Mouse (Mus musculus) layer of hippocampus, postnatal 25 days (tissue): Measurements from ENCODE around the gene Stard5. TPM values are rescaled to one million over a fixed set of nuclear protein-coding genes. Genes with fewer than 3 reads are reported as not detected.

ENCODE experiments used
- DNase-seq, 2 experiments: peaks; one replicate each; pipeline ENCODE4 v3.0.0; 2022; ENCODE audit warnings: mixed read lengths in 2 of 2, low spot score in 1 of 2; ENCODE audit errors: extremely low spot score in 1 of 2
- total RNA-seq, 2 experiments: library from RNA; stranded (reverse); gene quantifications; 2 replicates each; pipeline ENCODE4 v1.2.3; 2021

Gene Stard5
- total RNA-seq, 2 experiments from 2014 or later, result 15.3 to 16.2 TPM

GRCm38 (mm10) chr7:83660273-83660691 lies 28.5 kb downstream of the Stard5 start:
- DNase-seq, result no peak

- DNase-seq, result no peak
Measured at GRCm38 (mm10) chr7:83661031-83661430, 29.3 kb downstream of the Stard5 start.

DNA sequence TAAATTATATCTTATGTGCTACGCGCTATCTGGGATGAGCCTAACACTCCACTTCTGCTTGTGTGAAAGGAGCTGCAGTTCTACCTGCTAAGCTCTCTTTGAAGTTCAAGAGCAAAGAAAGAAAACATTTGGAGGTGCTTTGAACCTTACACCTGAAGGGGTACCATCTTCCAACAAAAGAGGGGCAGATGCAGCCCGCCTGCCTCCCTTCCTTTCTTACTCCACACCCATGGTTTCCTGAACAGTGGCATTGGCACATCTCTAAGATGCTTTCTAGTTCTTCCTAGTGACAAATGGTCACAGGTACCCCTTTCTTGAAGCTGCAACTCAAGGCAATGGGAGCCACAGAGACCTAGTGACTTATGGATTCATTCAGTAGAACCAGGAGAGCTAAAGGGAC lies 30.0 kb downstream of the Stard5 start:
- no peak for DNase-seq

DNA sequence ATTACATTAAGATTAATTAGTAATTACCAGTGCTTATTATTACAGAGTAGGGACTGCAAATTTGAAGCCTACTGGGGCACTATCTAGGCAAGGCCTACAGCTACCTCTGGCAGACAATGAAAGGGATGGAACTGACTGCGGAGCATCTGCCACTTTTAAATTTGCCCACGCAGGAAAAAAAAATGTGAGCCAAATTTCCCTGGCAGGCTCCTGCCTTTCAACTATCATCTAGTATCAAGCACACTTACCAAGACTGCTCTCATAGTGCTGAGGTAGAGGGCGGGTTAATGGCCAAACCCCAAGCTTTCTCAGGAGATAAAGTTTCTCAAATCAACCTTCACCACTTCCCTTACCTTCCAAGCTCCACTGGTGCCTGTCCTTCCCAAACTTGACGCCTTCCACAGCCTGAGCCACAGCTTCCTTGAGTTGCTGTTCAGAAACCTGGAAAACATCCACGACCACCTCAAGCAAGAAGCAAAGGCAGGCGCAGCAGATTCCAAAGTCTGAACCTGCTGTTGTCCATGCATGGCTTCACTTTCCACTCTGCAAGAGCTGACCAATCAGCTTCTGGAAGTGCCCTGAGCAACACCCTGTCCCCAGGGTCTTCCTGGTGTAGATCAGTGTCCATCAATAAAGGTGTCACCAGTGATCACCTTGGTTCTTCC lies 31.1 kb downstream of the Stard5 start:
- DNase-seq, result no peak

DNA sequence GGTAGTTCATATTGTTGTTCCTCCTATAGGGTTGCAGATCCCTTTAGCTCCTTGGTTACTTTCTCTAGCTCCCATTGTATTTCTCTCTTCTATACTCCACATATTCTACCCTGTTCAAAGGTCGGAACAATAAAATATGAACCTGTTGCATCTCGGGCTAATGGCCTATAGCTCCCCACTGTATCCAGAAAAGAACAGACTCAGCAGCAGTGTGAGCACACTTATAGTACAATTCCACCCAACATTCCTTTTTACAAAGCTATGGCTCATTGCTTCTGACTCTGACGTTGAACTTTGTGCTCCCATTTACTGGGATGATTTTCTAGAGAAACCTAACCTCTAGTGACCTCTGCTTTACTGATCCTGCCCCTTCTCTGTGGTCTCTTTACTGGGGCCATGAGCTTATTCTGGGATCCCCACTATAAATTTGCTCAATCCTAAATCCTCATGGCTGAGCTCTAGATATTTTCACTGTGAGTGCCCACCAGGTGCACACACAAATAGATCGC lies 34.4 kb downstream of the Stard5 start:
- DNase-seq, result no peak

- no peak for DNase-seq
Measured at GRCm38 (mm10) chr7:83667936-83668645, 36.3 kb downstream of the Stard5 start.

DNA sequence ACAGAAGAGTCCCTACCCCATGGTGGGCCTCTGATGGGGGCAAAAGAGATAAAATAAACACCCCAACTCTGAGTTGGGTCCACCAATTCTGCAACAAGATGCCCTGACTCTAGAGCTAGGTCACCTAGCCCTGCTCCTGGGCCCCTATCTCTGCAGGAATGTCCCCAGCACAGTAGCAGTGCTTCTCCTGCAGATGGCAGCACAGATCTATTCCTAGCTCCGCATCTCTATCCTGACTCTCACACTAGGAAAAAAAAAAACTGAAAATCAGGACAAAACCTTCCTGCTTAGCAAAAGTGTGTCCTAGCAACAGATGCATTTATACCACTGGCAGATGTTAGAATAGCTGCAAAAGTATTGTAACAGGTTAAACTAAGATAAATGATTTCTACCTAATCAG lies 37.0 kb downstream of the Stard5 start:
- peak in 1 of 2 experiments; percentile 69 for DNase-seq

GRCm38 (mm10) chr7:83671573-83671972 lies 39.8 kb downstream of the Stard5 start:
- no peak for DNase-seq

GRCm38 (mm10) chr7:83675545-83676254 lies 43.9 kb downstream of the Stard5 start:
- DNase-seq, result no peak

GRCm38 (mm10) chr7:83677296-83677695 lies 45.5 kb downstream of the Stard5 start:
- DNase-seq, result no peak

DNA sequence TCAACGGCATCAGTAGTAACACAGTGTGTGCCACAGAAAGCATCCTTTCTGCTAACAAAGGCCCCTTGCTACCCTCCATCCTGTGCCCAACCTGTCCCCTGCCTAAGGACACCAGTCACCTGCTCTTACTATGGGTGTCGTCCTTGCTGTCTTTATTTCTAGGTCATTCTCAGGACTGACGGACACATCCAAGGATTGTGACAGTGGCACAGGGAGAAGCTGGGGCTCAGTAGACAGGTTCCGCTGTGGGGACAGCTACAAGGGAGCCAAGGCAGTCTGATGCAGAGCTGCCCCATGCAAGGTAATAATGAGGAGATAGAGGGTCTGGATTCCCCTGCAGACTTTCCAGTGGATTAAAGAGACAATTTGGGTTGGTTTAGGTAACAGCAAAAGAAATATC lies 46.7 kb downstream of the Stard5 start:
- DNase-seq, result no peak

- DNase-seq, result no peak
Measured at GRCm38 (mm10) chr7:83682640-83683274, 51.0 kb downstream of the Stard5 start.

DNA sequence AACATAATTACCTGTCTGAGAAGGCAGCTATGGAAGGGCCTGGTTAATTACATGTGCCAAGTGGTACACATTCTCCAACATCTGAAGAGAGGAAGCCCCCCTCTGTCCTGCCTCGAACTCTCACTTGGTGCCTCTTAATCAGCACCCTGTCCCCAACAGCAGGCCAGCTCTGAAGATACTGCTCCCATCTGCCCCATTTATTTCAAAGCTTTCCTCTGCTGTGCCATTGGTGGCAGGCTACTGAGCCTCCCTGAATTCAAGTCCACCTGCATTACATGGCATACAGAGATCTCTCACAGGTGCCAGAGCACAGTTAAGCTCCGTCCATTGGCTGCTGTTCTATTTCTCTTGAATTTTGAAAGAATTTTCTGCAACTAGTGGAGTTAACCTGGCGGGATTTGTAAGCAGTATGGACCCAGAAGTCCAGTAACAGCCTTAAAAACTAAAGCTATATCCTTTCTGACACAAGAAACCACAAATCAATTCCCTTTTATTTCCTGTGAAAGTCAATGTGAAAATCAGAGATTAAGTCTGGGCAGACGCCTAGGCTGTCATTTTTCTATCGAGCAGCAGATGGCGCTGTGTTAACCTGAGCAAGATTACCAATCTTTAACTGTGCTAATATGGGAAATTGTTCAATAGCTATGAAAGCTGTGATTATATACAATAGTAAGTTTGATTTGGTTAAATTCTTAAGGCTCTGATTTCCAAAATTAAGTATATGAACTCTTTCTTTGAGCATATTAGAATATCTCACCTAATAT lies 63.9 kb downstream of the Stard5 start:
- DNase-seq, result peak in 1 of 2 experiments; percentile 64

- no peak for DNase-seq
Measured at GRCm38 (mm10) chr7:83699066-83699745, 67.4 kb downstream of the Stard5 start.

Other genes with a start within 250 kb of the Stard5 start
- gene Tmc3, start 47.0 kb upstream of the Stard5 start, total RNA-seq, result under 1 TPM; 0.17 to 0.23 TPM
- 10 to 100 TPM; 58.7 to 59.7 TPM for gene Il16, start 113.8 kb downstream of the Stard5 start, total RNA-seq
- gene Cfap161, start 162.9 kb downstream of the Stard5 start, total RNA-seq, result under 1 TPM; 0.86 to 0.87 TPM